Mouse (Mus musculus) erythroblast, embryonic 14.5 days (primary cell): ENCODE measurements around the gene Cpa4. TPM values are rescaled to one million over a fixed set of nuclear protein-coding genes. Genes with fewer than 3 reads are reported as not detected.

Experiments
- H3K27me3 ChIP-seq: 2 replicates; pipeline ENCODE4 v1.6.1; 2012; ENCODE audit warnings: inconsistent platforms; ENCODE audit not compliant: control insufficient read depth
- H3K36me3 ChIP-seq: 2 replicates; pipeline ENCODE4 v1.6.1; 2012; ENCODE audit warnings: mild to moderate bottlenecking, inconsistent platforms; ENCODE audit not compliant: control insufficient read depth
- H3K4me1 ChIP-seq: 2 replicates; pipeline ENCODE4 v1.6.1; 2012; ENCODE audit warnings: inconsistent platforms; ENCODE audit not compliant: control insufficient read depth
- H3K4me3 ChIP-seq: replicated peaks from 2 replicates; pipeline ENCODE3; 2012; ENCODE audit warnings: moderate library complexity, mild to moderate bottlenecking, inconsistent platforms
- H3K9me3 ChIP-seq: 2 replicates; pipeline ENCODE4 v1.6.1; 2012; ENCODE audit warnings: low read length, inconsistent platforms, mixed read lengths; ENCODE audit not compliant: control insufficient read depth
- GATA1 ChIP-seq: IDR thresholded peaks from 2 replicates; pipeline ENCODE4 v1.6.1; 2012; ENCODE audit warnings: low read length, inconsistent platforms, mixed read lengths
- TAL1 ChIP-seq: IDR thresholded peaks from 3 replicates; pipeline ENCODE4 v1.6.1; 2012; ENCODE audit warnings: low read length, inconsistent platforms, mixed read lengths
- polyA plus RNA-seq: library from polyadenylated mRNA; stranded (reverse); fragments of >175 nt; gene quantifications from 2 replicates; pipeline ENCODE4 v1.2.3, GENCODE M21; 2012

The Cpa4 gene
- polyA plus RNA-seq, 1 experiment = not detected

GRCm38 (mm10) chr6:30550496-30551192, 17.5 kb upstream of the Cpa4 start:
- H3K4me3 ChIP-seq = no peak overlapping the region
- no peaks in the 10 kb centered on the region for H3K36me3 ChIP-seq
- no peak for TF ChIP-seq GATA1
- no peak for TF ChIP-seq TAL1
- H3K9me3 ChIP-seq = no peaks in the 10 kb centered on the region
- H3K4me1 ChIP-seq = no peaks in the 10 kb centered on the region
- peaks cover 66% of the 10 kb centered on the region for H3K27me3 ChIP-seq

- Histone ChIP-seq H3K36me3 (no peaks in the 10 kb centered on the region), H3K27me3 (peaks cover 62% of the 10 kb centered on the region), H3K9me3 (no peaks in the 10 kb centered on the region), H3K4me3 (no peak overlapping the region), H3K4me1 (no peaks in the 10 kb centered on the region)
- no peak for TF ChIP-seq GATA1
- no peak for TF ChIP-seq TAL1
These were observed 17.0 kb upstream of the Cpa4 start for GRCm38 (mm10) chr6:30551193-30551515.

- H3K4me3 ChIP-seq = no peak overlapping the region
- no peaks in the 10 kb centered on the region for H3K4me1 ChIP-seq
- TF ChIP-seq GATA1 = no peak
- no peak for TF ChIP-seq TAL1
- H3K27me3 ChIP-seq = peaks cover 55% of the 10 kb centered on the region
- H3K36me3 ChIP-seq = no peaks in the 10 kb centered on the region
- H3K9me3 ChIP-seq = no peaks in the 10 kb centered on the region
These were observed 16.3 kb upstream of the Cpa4 start for GRCm38 (mm10) chr6:30551644-30552580.

GRCm38 (mm10) chr6:30552628-30553027, 15.5 kb upstream of the Cpa4 start:
- H3K27me3 ChIP-seq = peaks cover 49% of the 10 kb centered on the region
- no peaks in the 10 kb centered on the region for H3K4me1 ChIP-seq
- TF ChIP-seq TAL1 = no peak
- no peak for TF ChIP-seq GATA1
- no peaks in the 10 kb centered on the region for H3K9me3 ChIP-seq
- no peak overlapping the region for H3K4me3 ChIP-seq
- no peaks in the 10 kb centered on the region for H3K36me3 ChIP-seq

GRCm38 (mm10) chr6:30553381-30554010, 14.7 kb upstream of the Cpa4 start:
- Histone ChIP-seq H3K9me3 (no peaks in the 10 kb centered on the region), H3K27me3 (peaks cover 40% of the 10 kb centered on the region)
- TF ChIP-seq GATA1 (no peak), TAL1 (no peak)

GRCm38 (mm10) chr6:30554092-30554491, 14.1 kb upstream of the Cpa4 start:
- H3K36me3 ChIP-seq = no peaks in the 10 kb centered on the region
- no peaks in the 10 kb centered on the region for H3K4me1 ChIP-seq
- TF ChIP-seq GATA1 (no peak), TAL1 (no peak)
- no peaks in the 10 kb centered on the region for H3K9me3 ChIP-seq
- H3K4me3 ChIP-seq = no peak overlapping the region
- H3K27me3 ChIP-seq = peaks cover 34% of the 10 kb centered on the region

More at GRCm38 (mm10) chr6:30553381-30554010, 14.7 kb upstream of the Cpa4 start:
- H3K4me1 ChIP-seq = no peaks in the 10 kb centered on the region
- H3K4me3 ChIP-seq = no peak overlapping the region
- H3K36me3 ChIP-seq = no peaks in the 10 kb centered on the region

- no peak for TF ChIP-seq TAL1
- TF ChIP-seq GATA1 = no peak
- peaks cover 28% of the 10 kb centered on the region for H3K27me3 ChIP-seq
These were observed 13.5 kb upstream of the Cpa4 start for GRCm38 (mm10) chr6:30554621-30555170.

GRCm38 (mm10) chr6:30556080-30556479, 12.1 kb upstream of the Cpa4 start:
- Histone ChIP-seq H3K4me3 (no peak overlapping the region), H3K27me3 (peaks cover 14% of the 10 kb centered on the region), H3K36me3 (no peaks in the 10 kb centered on the region), H3K4me1 (no peaks in the 10 kb centered on the region), H3K9me3 (no peaks in the 10 kb centered on the region)
- TF ChIP-seq GATA1 = no peak
- TF ChIP-seq TAL1 = no peak

More at GRCm38 (mm10) chr6:30554621-30555170, 13.5 kb upstream of the Cpa4 start:
- no peak overlapping the region for H3K4me3 ChIP-seq
- H3K36me3 ChIP-seq = no peaks in the 10 kb centered on the region
- no peaks in the 10 kb centered on the region for H3K9me3 ChIP-seq
- H3K4me1 ChIP-seq = no peaks in the 10 kb centered on the region
